Mouse (Mus musculus): Measurements from ENCODE around the gene Ly6g6f. TPM values are rescaled to one million over a fixed set of nuclear protein-coding genes. Genes with fewer than 3 reads are reported as not detected.
"Not testable (repeated sequence)": the region's sequence is repeated elsewhere in the genome, so short reads cannot be mapped to it uniquely, and the experiment has no call there.

The Ly6g6f gene
- polyA plus RNA-seq, 1 experiment: 517 TPM

- Histone ChIP-seq H3K4me3 (replicated peaks) (peak overlapping the region; percentile 96), H3K36me3 (replicated peaks; ENCODE audit: low read length) (peaks cover 50% of the 10 kb centered on the region), H3K4me1 (peaks cover 69% of the 10 kb centered on the region), H3K9me3 (no peaks in the 10 kb centered on the region), H3K27me3 (replicated peaks) (no peaks in the 10 kb centered on the region)
- TF ChIP-seq GATA1 (IDR thresholded peaks at IDR 0.05; ENCODE audit: borderline replicate concordance, low read length): no peak
Measured at GRCm38 (mm10) chr17:35125578-35125977, 40.2 kb upstream of the Ly6g6f start.

- Histone ChIP-seq H3K4me1 (peaks cover 69% of the 10 kb centered on the region), H3K36me3 (replicated peaks; ENCODE audit: low read length) (peaks cover 46% of the 10 kb centered on the region), H3K9me3 (no peaks in the 10 kb centered on the region), H3K27me3 (replicated peaks) (no peaks in the 10 kb centered on the region), H3K4me3 (replicated peaks) (peak overlapping the region; percentile 96)
- TF ChIP-seq FLI1 (IDR thresholded peaks at IDR 0.05; ENCODE audit: low read length) (no peak), GATA1 (IDR thresholded peaks at IDR 0.05; ENCODE audit: borderline replicate concordance, low read length) (no peak)
Measured at GRCm38 (mm10) chr17:35125081-35125480, 39.7 kb upstream of the Ly6g6f start.

- not testable (repeated sequence) for H3K9me3 ChIP-seq; H3K27me3 ChIP-seq (replicated peaks); H3K4me3 ChIP-seq (replicated peaks)
- H3K4me1 ChIP-seq: peaks cover 71% of the 10 kb centered on the region
- peaks cover 48% of the 10 kb centered on the region for H3K36me3 ChIP-seq (replicated peaks; ENCODE audit: low read length)
Measured at GRCm38 (mm10) chr17:35124261-35124896, 39.0 kb upstream of the Ly6g6f start.

GRCm38 (mm10) chr17:35123287-35123686 lies 37.9 kb upstream of the Ly6g6f start:
- Histone ChIP-seq H3K4me1 (peaks cover 64% of the 10 kb centered on the region), H3K36me3 (replicated peaks; ENCODE audit: low read length) (peaks cover 47% of the 10 kb centered on the region)
- H3K4me3 ChIP-seq (replicated peaks); H3K27me3 ChIP-seq (replicated peaks); H3K9me3 ChIP-seq: not testable (repeated sequence)

- Histone ChIP-seq H3K36me3 (replicated peaks; ENCODE audit: low read length) (peaks cover 51% of the 10 kb centered on the region), H3K4me1 (peaks cover 61% of the 10 kb centered on the region), H3K4me3 (replicated peaks) (peak within 1 kb of the TSS; percentile 99), H3K27me3 (replicated peaks) (no peaks in the 10 kb centered on the region), H3K9me3 (no peaks in the 10 kb centered on the region)
- TF ChIP-seq GATA1 (IDR thresholded peaks at IDR 0.05; ENCODE audit: borderline replicate concordance, low read length) (no peak), FLI1 (IDR thresholded peaks at IDR 0.05; ENCODE audit: low read length) (no peak; the same call in 1 of the 2 replicates)
Measured at GRCm38 (mm10) chr17:35121871-35122303, 36.5 kb upstream of the Ly6g6f start, which contains the start of gene Csnk2b. Csnk2b (minus strand) TSS chr17:35122053.

- peak; percentile 64; the same call in 1 of the 2 replicates for TF ChIP-seq FLI1 (IDR thresholded peaks at IDR 0.05; ENCODE audit: low read length)
- no peak for TF ChIP-seq GATA1 (IDR thresholded peaks at IDR 0.05; ENCODE audit: borderline replicate concordance, low read length)
- Histone ChIP-seq H3K27me3 (replicated peaks) (no peaks in the 10 kb centered on the region), H3K9me3 (no peaks in the 10 kb centered on the region), H3K4me3 (replicated peaks) (peak within 1 kb of the TSS; percentile 99), H3K36me3 (replicated peaks; ENCODE audit: low read length) (peaks cover 56% of the 10 kb centered on the region), H3K4me1 (peaks cover 56% of the 10 kb centered on the region)
Measured at GRCm38 (mm10) chr17:35121143-35121799, 35.9 kb upstream of the Ly6g6f start, which contains the start of gene Gpank1. Gpank1 (plus strand) TSS chr17:35121455.

- H3K36me3 ChIP-seq (replicated peaks; ENCODE audit: low read length): peaks cover 61% of the 10 kb centered on the region
- no peaks in the 10 kb centered on the region for H3K9me3 ChIP-seq
- H3K27me3 ChIP-seq (replicated peaks): no peaks in the 10 kb centered on the region
- H3K4me1 ChIP-seq: peaks cover 57% of the 10 kb centered on the region
- H3K4me3 ChIP-seq (replicated peaks): peak overlapping the region; percentile 99
- TF ChIP-seq GATA1 (IDR thresholded peaks at IDR 0.05; ENCODE audit: borderline replicate concordance, low read length): no peak
- TF ChIP-seq FLI1 (IDR thresholded peaks at IDR 0.05; ENCODE audit: low read length): no peak
Measured at GRCm38 (mm10) chr17:35120745-35121142, 35.3 kb upstream of the Ly6g6f start.

GRCm38 (mm10) chr17:35115046-35116019 lies 29.9 kb upstream of the Ly6g6f start, which contains the start of gene Ly6g5b:
Ly6g5b (minus strand) TSS chr17:35115428.
- no peak for TF ChIP-seq GATA1 (IDR thresholded peaks at IDR 0.05; ENCODE audit: borderline replicate concordance, low read length)
- TF ChIP-seq FLI1 (IDR thresholded peaks at IDR 0.05; ENCODE audit: low read length): no peak
- Histone ChIP-seq H3K9me3 (no peaks in the 10 kb centered on the region), H3K4me3 (replicated peaks) (peak within 1 kb of the TSS; percentile 11), H3K27me3 (replicated peaks) (peaks cover 26% of the 10 kb centered on the region), H3K36me3 (replicated peaks; ENCODE audit: low read length) (peaks cover 59% of the 10 kb centered on the region), H3K4me1 (peaks cover 72% of the 10 kb centered on the region)

- Histone ChIP-seq H3K36me3 (replicated peaks; ENCODE audit: low read length) (peaks cover 29% of the 10 kb centered on the region), H3K9me3 (no peaks in the 10 kb centered on the region), H3K4me1 (peaks cover 54% of the 10 kb centered on the region), H3K4me3 (replicated peaks) (no peak overlapping the region), H3K27me3 (replicated peaks) (peaks cover 31% of the 10 kb centered on the region)
- TF ChIP-seq GATA1 (IDR thresholded peaks at IDR 0.05; ENCODE audit: borderline replicate concordance, low read length) (no peak), FLI1 (IDR thresholded peaks at IDR 0.05; ENCODE audit: low read length) (no peak)
Measured at GRCm38 (mm10) chr17:35111774-35112173, 26.4 kb upstream of the Ly6g6f start.

All from megakaryocyte, embryonic 14.5 days (primary cell).